Mouse (Mus musculus): ENCODE data around the gene Tspear. TPM values are rescaled to one million over a fixed set of nuclear protein-coding genes. Genes with fewer than 3 reads are reported as not detected.

The Tspear gene
- 0.64 TPM for total RNA-seq (2023)

DNA sequence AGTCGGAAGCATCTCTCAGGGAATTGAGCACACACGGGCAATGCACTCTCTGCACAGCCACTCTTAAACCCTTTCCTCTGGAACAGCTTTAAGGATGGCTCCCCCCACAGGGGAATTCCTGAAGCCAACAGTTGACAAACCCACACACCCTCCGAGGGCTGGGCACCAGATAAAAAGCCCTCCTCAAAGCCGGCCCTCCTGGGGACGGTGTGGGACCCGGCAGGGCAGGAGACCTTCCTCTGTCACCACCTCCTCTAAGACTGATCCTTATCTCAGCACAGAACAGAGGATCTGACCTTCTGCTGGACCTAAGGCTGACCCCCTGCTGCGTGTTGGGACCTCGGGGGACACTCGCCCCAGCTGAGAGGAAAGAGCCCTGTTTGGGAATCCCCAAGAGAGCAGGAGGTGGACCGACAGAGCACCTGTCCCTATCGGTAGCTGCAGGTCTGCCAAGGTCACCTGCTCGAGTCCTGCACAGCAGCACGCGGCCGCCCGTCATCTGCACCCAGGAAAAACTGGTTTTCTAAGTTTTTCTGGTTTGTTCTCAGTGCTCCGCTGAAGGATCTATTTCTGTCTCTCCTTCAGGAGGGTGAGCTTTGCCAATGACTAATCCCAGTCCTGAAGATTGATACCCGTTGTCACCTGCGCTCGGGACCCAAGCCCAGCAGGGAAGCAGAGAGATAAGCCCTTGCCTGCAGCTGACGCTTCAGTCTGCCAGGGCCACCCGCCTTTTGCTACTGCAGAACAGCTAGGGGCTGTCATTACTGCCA, at the start of gene Tspear:
Gene Tspear (plus strand): TSS at position 675 of the 770 bp plus-strand sequence.

DNA sequence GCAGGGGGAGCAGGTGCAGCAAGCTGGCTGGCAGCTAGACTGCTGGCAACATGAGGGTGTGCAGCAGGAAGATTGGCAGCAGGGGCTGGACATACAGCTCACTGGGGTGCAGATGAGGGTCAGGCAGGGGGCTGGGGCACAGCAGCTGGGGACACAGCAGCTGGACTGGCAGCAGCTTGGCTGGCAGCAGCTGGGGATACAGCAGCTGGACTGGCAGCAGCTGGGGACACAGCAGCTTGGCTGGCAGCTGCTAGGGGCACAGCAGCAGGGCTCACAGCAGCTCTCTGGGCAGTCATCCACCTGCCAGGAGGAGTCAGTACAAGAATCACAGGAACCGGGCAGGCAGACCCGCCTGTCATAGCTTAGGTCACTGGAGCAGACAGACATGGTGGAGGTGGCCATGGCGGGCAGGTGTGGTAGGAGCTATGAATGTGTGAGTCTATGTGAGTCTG, 4.0 kb downstream of the Tspear start, which contains the start of gene Gm19402:
Gene Gm19402 (minus strand): TSS at position 402 of the 452 bp plus-strand sequence.

DNA sequence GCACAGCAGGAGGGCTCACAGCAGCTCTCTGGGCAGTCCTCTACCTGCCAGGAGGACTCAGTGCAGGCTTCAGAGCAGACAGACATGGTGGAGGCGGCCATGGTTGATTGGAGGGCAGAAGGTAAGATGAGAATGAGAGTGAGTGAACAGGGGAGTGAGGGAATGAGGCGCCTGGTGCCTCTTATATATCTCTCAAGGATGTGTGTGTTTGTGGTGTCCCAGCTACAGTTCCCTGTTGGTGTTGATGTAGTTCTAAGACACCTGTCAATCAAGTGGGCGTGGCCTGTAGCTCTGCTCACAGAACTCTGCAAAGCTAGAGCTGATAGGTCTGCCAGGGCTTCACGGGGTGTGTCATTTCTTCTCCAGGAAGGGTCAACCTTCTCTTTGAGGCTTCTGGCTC, 10.8 kb downstream of the Tspear start, which contains the start of gene Gm9508:
Gene Gm9508 (minus strand): TSS at position 101 of the 400 bp plus-strand sequence.

DNA sequence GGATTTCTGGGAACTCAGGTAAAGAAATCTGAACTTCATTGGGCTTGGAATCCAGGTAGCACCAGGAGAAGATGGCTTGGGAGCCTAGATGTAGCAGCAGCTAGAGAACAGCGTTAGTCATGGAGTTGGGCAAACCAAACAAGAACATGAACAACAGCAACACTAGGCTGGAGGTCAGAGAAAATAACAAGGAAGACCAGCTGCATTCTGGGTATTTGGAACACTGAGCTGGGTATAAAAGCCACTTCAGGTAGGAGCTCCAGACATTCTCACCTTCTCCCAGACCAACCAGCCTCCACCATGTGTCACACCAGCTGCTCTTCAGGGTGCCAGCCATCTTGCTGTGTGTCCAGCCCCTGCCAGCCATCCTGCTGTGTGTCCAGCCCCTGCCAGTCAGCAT, 20.0 kb downstream of the Tspear start, which contains the start of gene Gm10272:
Gene Gm10272 (plus strand): TSS at position 301 of the 400 bp plus-strand sequence.

DNA sequence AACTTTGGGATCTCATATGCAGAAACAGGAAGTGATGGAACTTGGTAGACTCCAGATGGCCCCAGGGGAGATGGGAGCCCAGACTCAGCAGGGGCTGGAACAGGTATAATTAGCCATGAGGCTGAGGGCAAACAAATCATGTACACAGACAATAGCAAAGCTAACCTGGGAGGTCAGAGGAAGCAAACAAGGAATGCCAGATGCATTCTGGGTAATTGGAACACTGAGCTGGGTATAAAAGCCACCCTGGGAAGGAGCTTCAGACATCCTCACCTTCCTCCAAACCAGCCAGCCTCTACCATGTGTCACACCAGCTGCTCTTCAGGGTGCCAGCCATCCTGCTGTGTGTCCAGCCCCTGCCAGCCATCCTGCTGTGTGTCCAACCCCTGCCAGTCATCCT, 24.8 kb downstream of the Tspear start, which contains the start of gene Gm10024:
Gene Gm10024 (plus strand): TSS at position 301 of the 400 bp plus-strand sequence.

DNA sequence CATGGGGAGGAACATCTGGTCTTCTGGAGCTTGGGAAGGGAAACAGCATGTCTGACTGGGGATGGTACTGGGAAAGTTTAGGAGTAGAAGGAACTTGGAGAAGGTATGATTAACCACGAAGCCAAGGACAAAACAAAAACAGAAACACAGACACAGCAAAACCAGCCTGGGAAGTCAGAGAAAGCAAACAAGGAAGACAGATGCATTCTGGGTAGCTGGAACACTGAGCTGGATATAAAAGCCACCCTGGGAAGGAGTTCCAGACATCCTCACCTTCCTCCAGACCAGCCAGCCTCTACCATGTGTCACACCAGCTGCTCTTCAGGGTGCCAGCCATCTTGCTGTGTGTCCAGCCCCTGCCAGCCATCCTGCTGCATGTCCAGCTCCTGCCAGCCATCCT, 29.1 kb downstream of the Tspear start, which contains the start of gene Gm10142:
Gene Gm10142 (plus strand): TSS at position 301 of the 400 bp plus-strand sequence.

DNA sequence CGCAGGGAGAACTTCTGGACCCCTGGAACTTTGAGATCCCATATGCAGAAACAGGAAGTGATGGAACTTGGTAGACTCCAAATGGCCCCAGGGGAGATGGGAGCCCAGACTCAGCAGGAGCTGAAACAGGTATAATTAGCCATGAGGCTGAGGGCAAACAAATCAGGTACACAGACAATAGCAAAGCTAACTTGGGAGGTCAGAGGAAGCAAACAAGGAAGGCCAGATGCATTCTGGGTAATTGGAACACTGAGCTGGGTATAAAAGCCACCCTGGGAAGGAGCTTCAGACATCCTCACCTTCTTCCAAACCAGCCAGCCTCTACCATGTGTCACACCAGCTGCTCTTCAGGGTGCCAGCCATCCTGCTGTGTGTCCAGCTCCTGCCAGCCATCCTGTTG, 33.9 kb downstream of the Tspear start, which contains the start of gene Krtap12-1:
Gene Krtap12-1 (plus strand): TSS at position 301 of the 400 bp plus-strand sequence.

DNA sequence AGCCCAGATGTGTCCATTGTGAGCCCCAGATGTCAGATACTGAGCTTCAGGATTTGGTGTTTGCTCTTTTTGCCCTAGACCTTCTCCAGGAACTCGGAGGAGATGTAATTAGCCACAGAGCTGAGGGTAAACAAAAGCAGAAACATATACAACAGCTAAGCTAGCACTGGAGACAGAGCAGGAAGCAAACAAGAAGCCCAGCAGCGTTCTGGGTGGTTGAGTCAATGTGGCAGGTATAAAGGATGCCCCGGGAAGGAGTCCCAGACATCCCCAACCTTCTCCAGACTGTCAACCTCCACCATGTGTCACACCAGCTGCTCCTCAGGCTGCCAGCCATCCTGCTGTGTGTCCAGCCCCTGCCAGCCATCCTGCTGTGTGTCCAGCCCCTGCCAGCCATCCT, 39.8 kb downstream of the Tspear start, which contains the start of gene Gm10100:
Gene Gm10100 (plus strand): TSS at position 301 of the 400 bp plus-strand sequence.

DNA sequence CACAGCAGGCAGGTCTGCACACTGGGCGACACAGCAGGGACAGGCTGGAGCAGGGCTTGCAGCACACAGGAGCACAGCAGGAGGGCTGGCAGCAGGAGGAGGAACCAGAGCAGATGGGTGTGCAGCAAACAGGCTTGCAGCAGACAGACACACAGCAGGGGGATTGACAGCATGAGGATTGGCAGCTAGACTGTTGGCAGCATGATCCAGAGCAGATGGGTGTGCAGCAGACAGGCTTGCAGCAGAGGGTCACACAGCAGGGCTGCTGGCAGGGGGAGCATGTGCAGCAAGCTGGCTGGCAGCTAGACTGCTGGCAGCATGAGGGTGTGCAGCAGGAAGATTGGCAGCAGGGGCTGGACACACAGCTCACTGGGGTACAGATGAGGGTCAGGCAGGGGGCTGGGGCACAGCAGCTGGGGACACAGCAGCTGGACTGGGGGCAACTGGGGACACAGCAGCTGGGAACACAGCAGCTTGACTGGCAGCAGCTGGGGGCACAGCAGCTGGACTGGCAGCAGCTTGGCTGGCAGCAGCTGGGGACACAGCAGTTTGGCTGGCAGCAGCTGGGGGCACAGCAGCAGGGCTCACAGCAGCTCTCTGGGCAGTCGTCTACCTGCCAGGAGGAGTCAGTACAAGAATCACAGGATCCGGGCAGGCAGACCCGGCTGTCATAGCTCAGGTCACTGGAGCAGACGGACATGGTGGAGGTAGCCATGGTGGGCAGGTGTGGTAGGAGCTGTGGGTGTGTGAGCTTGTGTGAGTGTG, 55.7 kb downstream of the Tspear start, which contains the start of gene Gm18596:
Gene Gm18596 (minus strand): TSS at position 715 of the 765 bp plus-strand sequence.

DNA sequence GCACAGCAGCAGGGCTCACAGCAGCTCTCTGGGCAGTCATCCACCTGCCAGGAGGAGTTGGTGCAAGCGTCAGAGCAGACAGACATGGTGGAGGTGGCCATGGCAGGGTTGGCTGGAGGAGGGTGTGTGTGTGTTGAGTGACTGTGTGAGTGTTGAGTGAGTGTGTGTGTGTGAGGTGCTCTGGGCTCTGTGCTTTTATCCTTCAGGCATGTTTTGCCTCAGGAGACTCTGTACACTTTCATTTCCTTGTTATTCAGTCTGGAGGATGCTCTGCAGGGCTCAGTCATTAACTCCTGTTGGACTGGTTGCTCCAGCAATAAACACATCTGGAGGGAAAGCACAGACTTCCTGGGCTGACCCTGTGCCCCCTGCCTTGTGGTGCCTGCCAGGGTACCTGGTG, 64.9 kb downstream of the Tspear start, which contains the start of gene Gm9736:
Gene Gm9736 (minus strand): TSS at position 101 of the 400 bp plus-strand sequence.

DNA sequence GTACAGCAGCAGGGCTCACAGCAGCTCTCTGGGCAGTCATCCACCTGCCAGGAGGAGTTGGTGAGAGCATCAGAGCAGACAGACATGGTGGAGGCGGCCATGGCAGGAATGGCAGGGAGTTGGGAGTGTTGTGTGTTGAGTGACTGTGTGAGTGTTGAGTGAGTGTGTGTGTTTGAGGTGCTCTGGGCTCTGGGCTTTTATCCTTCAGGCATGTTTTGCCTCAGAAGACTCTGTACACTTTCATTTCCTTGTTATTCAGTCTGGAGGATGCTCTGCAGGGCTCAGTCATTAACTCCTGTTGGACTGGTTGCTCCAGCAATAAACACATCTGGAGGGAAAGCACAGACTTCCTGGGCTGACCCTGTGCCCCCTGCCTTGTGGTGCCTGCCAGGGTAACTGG, 73.2 kb downstream of the Tspear start, which contains the start of gene Gm3233:
Gene Gm3233 (minus strand): TSS at position 101 of the 400 bp plus-strand sequence.

DNA sequence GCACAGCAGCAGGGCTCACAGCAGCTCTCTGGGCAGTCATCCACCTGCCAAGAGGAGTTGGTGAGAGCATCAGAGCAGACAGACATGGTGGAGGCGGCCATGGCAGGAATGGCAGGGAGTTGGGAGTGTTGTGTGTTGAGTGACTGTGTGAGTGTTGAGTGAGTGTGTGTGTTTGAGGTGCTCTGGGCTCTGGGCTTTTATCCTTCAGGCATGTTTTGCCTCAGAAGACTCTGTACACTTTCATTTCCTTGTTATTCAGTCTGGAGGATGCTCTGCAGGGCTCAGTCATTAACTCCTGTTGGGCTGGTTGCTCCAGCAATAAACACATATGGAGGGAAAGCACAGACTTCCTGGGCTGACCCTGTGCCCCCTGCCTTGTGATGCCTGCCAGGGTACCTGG, 84.9 kb downstream of the Tspear start, which contains the start of gene Gm3238:
Gene Gm3238 (minus strand): TSS at position 101 of the 400 bp plus-strand sequence.

DNA sequence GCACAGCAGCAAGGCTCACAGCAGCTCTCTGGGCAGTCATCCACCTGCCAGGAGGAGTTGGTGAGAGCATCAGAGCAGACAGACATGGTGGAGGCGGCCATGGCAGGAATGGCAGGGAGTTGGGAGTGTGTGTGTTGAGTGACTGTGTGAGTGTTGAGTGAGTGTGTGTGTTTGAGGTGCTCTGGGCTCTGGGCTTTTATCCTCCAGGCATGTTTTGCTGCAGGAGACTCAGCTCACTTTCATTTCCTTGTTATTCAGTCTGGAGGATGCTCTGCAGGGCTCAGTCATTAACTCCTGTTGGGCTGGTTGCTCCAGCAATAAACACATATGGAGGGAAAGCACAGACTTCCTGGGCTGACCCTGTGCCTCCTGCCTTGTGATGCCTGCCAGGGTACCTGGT, 90.5 kb downstream of the Tspear start, which contains the start of gene Gm7138:
Gene Gm7138 (minus strand): TSS at position 101 of the 400 bp plus-strand sequence.

DNA sequence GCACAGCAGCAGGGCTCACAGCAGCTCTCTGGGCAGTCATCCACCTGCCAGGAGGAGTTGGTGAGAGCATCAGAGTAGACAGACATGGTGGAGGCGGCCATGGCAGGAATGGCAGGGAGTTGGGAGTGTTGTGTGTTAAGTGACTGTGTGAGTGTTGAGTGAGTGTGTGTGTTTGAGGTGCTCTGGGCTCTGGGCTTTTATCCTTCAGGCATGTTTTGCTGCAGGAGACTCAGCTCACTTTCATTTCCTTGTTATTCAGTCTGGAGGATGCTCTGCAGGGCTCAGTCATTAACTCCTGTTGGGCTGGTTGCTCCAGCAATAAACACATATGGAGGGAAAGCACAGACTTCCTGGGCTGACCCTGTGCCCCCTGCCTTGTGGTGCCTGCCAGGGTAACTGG, 96.1 kb downstream of the Tspear start, which contains the start of gene Gm3250:
Gene Gm3250 (minus strand): TSS at position 101 of the 400 bp plus-strand sequence.

DNA sequence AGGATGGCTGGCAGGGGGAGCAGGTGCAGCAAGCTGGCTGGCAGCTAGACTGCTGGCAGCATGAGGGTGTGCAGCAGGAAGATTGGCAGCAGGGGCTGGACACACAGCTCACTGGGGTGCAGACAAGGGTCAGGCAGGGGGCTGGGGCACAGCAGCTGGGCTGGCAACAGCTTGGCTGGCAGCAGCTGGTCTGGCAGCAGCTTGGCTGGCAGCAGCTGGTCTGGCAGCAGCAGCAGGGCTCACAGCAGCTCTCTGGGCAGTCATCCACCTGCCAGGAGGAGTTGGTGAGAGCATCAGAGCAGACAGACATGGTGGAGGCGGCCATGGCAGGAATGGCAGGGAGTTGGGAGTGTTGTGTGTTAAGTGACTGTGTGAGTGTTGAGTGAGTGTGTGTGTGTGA, 101.5 kb downstream of the Tspear start, which contains the start of gene Gm7137:
Gene Gm7137 (minus strand): TSS at position 325 of the 400 bp plus-strand sequence.

DNA sequence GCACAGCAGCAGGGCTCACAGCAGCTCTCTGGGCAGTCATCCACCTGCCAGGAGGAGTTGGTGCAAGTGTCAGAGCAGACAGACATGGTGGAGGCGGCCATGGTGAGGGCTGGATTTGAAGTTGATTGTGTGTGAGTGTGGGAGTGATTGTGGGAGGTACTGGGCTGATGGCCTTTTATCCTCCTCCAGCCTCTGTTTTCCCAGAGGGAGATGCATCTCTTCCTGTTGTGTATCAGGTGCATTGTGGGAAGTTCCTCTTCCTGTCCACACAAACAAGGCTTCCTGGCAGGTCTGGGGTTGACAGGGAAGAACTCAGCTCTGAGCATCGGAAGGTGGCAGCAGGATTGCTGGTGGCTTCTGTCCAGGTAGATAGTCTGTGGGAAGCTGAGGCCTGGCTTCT, 108.6 kb downstream of the Tspear start, which contains the start of gene Gm9639:
Gene Gm9639 (minus strand): TSS at position 101 of the 400 bp plus-strand sequence.

DNA sequence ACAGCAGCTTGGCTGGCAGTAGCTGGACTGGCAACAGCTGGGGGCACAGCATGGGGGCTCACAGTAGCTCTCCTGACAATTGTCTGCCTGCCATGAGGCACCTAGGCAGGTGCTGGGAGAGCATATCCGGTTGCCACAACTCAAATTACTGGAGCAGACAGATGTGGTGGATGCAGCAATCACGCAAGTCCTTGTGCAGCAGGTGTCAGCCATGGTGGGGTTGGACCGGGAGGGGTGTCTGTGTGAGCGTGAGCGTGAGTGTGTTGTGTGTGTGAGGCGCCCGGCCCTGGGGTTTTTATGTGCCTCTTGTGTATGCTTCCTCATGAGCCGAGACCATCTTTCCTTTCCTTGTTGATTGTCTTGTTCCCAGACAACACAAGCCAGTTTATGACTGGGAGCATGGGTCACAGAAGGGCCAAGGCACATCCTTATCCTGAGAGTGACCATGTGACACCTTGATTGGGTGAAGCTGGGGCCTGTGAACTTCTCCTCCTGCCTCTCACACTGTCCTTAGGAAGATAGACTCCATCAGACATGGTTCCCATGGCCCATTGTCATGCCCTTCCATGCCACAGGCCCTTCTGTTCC, 112.6 kb downstream of the Tspear start, which contains the start of gene Gm19668:
Gene Gm19668 (minus strand): TSS at position 213 of the 588 bp plus-strand sequence.

DNA sequence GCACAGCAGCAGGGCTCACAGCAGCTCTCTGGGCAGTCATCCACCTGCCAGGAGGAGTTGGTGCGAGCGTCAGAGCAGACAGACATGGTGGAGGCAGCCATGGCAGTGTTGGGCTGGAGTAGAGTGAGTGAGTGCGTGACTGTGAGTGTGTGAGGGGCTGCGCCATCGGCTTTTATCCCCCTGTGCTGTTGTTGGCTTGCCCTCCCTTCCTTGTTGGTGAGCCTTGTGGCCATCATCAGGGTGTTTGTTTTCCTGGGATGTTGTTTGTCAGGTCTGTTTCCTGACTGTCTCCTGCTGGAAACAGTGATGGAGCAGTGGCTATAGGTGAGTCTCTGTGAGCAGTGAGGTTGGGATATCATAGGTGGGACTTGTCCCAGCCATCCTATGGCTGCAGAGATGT, 125.4 kb downstream of the Tspear start, which contains the start of gene Gm9507:
Gene Gm9507 (minus strand): TSS at position 101 of the 400 bp plus-strand sequence.

DNA sequence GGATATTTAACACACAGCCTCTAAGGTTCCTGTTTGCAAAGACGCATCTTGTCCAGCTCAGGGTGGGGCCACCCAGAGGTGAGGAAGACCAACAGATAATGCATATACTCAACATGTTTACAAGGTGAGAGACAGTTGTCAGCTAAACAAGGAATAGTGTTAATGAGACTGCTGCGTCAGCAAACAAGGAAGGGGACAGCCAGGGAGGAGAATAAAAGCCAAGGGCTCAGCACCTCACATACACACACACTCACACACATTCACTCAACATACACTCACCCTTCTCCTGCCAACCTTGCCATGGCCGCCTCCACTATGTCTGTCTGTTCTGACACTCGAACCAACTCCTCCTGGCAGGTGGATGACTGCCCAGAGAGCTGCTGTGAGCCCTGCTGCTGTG, 128.0 kb downstream of the Tspear start, which contains the start of gene Gm2696:
Gene Gm2696 (plus strand): TSS at position 301 of the 400 bp plus-strand sequence.

DNA sequence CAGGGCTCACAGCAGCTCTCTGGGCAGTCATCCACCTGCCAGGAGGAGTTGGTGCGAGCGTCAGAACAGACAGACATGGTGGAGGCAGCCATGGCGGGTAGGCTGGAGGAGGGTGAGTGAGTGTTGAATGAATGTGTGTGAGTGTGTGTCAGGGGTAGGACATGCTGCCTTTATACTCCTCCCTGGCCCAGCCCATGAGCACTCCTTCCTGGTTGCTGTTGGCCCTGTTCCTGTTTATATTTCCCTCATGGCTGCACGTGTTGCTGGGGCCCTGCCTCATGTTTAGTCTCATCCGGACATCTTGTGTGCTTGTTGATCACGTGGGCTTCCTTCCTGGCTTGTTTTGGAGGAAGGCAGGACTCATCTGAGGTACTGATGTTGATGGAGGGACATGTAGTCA, 140.6 kb downstream of the Tspear start, which contains the start of gene Krtap10-4:
Gene Krtap10-4 (minus strand): TSS at position 145 of the 400 bp plus-strand sequence.

DNA sequence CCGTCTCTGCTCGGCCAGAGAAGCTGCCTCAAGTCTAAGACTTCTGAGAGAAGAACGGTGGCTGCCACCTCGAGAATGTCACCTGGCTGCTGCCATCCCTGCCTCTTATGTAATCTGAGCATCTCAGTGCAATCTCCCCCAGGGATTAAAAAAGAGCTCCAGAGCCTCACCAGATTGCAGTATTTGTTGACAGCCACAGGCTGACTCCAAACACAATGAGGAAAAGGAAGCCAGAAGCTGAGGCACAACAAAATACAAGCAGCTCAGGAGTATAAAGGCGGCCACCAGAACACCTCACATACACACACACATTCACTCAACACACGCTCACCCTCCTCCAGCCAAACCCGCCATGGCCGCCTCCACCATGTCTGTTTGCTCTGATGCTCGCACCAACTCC, 149.3 kb downstream of the Tspear start, which contains the start of gene Krtap10-10:
Gene Krtap10-10 (plus strand): TSS at position 301 of the 400 bp plus-strand sequence.

DNA sequence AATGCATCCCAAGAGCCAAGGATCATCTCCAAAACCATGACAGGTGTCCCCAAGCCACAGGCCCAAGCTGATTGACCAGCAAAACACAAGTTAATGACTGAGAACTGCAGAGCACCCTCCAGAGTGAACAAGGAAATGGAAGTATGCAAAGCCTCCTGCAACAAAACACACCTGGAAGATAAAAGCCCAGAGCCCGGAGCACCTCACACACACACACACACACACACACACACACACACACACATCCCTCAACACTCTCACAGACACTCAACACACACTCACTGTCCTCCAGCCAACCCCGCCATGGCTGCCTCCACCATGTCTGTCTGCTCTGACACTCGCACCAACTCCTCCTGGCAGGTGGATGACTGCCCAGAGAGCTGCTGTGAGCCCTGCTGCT, 160.1 kb downstream of the Tspear start, which contains the start of gene Gm36176:
Gene Gm36176 (plus strand): TSS at position 301 of the 400 bp plus-strand sequence.

Measured in CD4-positive naive resting alpha-beta T cell, adult 76 days (primary cell).